Mouse (Mus musculus) midbrain, embryonic 15.5 days (tissue): ENCODE results near the gene Zmynd10. TPM values are rescaled to one million over a fixed set of nuclear protein-coding genes. Genes with fewer than 3 reads are reported as not detected.
"Not testable (repeated sequence)": the region's sequence is repeated elsewhere in the genome, so short reads cannot be mapped to it uniquely, and the experiment has no call there.

Experiments used
- ATAC-seq: fragments of 200-750 bp; cut with Nextera tagmentation; replicated peaks from 2 replicates; pipeline ENCODE4 v1.8.0; 2017; ENCODE audit warnings: moderate TSS enrichment
- H3K27ac ChIP-seq: fragments of 300-500 bp; sonication (generic); 2 replicates; pipeline ENCODE4 v1.5.1; 2015; ENCODE audit warnings: mild to moderate bottlenecking, inconsistent platforms
- H3K27me3 ChIP-seq: fragments of 300-500 bp; sonication (generic); replicated peaks from 2 replicates; pipeline ENCODE4 v1.6.1; 2015; ENCODE audit warnings: inconsistent platforms
- H3K36me3 ChIP-seq: fragments of 300-500 bp; sonication (generic); replicated peaks from 2 replicates; pipeline ENCODE4 v1.6.1; 2015; ENCODE audit warnings: inconsistent platforms
- H3K4me1 ChIP-seq: fragments of 300-500 bp; sonication (generic); 2 replicates; pipeline ENCODE4 v1.6.1; 2015; ENCODE audit warnings: inconsistent platforms
- H3K4me2 ChIP-seq: fragments of 300-500 bp; sonication (generic); 2 replicates; pipeline ENCODE4 v1.6.1; 2015; ENCODE audit warnings: inconsistent platforms, mild to moderate bottlenecking, moderate library complexity
- H3K4me3 ChIP-seq: fragments of 300-500 bp; sonication (generic); 2 replicates; pipeline ENCODE4 v1.5.1; 2015; ENCODE audit warnings: mild to moderate bottlenecking, inconsistent platforms
- H3K9ac ChIP-seq: fragments of 300-500 bp; sonication (generic); 2 replicates; pipeline ENCODE4 v1.6.1; 2015; ENCODE audit warnings: mild to moderate bottlenecking, inconsistent platforms
- H3K9me3 ChIP-seq: fragments of 300-500 bp; sonication (generic); 2 replicates; pipeline ENCODE4 v1.6.1; 2016; ENCODE audit warnings: inconsistent platforms
- WGBS: fragments of 180-500 bp; shearing (Covaris S2); methylation state at CpG from one replicate; pipeline ENCODE4 v1.1.7; 2015; ENCODE audit warnings: mixed read lengths; 5-methylcytosine and 5-hydroxymethylcytosine counted together
- polyA plus RNA-seq: library from polyadenylated mRNA; unstranded; fragments of >200 nt; fragmentation: Nextera tagmentation; extraction: Ambion mirVana; gene quantifications from 2 replicates; pipeline ENCODE4 v1.2.1, GENCODE M21; 2015

Gene Zmynd10
- polyA plus RNA-seq, 1 experiment from 2014 or later: 4.6 TPM

- WGBS: 59% methylated on average over 15 of the region's 15 CpGs
- Histone ChIP-seq H3K36me3 (peaks cover 25% of the 10 kb centered on the region; the same call in 1 of the 2 replicates), H3K4me2 (no peak overlapping the region), H3K4me1 (peaks cover 55% of the 10 kb centered on the region), H3K27me3 (no peaks in the 10 kb centered on the region), H3K27ac (no peak overlapping the region), H3K4me3 (no peak overlapping the region), H3K9ac (no peak overlapping the region), H3K9me3 (no peaks in the 10 kb centered on the region)
- ATAC-seq: no peak
Measured at GRCm38 (mm10) chr9:107566041-107566709, 19.1 kb downstream of the Zmynd10 start.

- no peak for ATAC-seq
- H3K27me3 ChIP-seq: no peaks in the 10 kb centered on the region
- H3K9ac ChIP-seq: no peak overlapping the region
- peaks cover 24% of the 10 kb centered on the region for H3K36me3 ChIP-seq
- 61% methylated on average over 3 of the region's 3 CpGs for WGBS
- peaks cover 62% of the 10 kb centered on the region for H3K4me1 ChIP-seq
- H3K9me3 ChIP-seq: no peaks in the 10 kb centered on the region
- no peak overlapping the region for H3K27ac ChIP-seq
- no peak overlapping the region for H3K4me2 ChIP-seq
- no peak overlapping the region for H3K4me3 ChIP-seq
Measured at GRCm38 (mm10) chr9:107566855-107567254, 19.8 kb downstream of the Zmynd10 start.

GRCm38 (mm10) chr9:107567702-107568319 is 20.7 kb downstream of the Zmynd10 start, which contains the start of gene Hyal2:
Gene Hyal2 (plus strand): TSS chr9:107567945.
- Histone ChIP-seq H3K27ac (peak within 1 kb of the TSS; percentile 89), H3K9ac (peak within 1 kb of the TSS; percentile 88), H3K4me3 (peak within 1 kb of the TSS; percentile 94), H3K4me2 (peak within 1 kb of the TSS; percentile 84), H3K9me3 (no peaks in the 10 kb centered on the region), H3K4me1 (peaks cover 59% of the 10 kb centered on the region), H3K27me3 (no peaks in the 10 kb centered on the region), H3K36me3 (peaks cover 32% of the 10 kb centered on the region)
- no peak for ATAC-seq
- WGBS: 4% methylated on average over 18 of the region's 18 CpGs

GRCm38 (mm10) chr9:107568331-107569261 is 21.5 kb downstream of the Zmynd10 start:
- peak; percentile 89 for ATAC-seq
- Histone ChIP-seq H3K36me3 (peaks cover 33% of the 10 kb centered on the region), H3K4me3 (peak overlapping the region; percentile 94), H3K4me1 (peaks cover 57% of the 10 kb centered on the region), H3K9me3 (no peaks in the 10 kb centered on the region), H3K27ac (peak overlapping the region; percentile 89), H3K9ac (peak overlapping the region; percentile 88), H3K27me3 (no peaks in the 10 kb centered on the region), H3K4me2 (peak overlapping the region; percentile 84)
- WGBS: under 1% methylated on average over 41 of the region's 41 CpGs

- Histone ChIP-seq H3K9ac (peak overlapping the region; percentile 88), H3K36me3 (peaks cover 33% of the 10 kb centered on the region), H3K4me2 (peak overlapping the region; percentile 84), H3K9me3 (no peaks in the 10 kb centered on the region), H3K4me3 (peak overlapping the region; percentile 94), H3K27me3 (no peaks in the 10 kb centered on the region), H3K27ac (peak overlapping the region; percentile 89), H3K4me1 (peaks cover 51% of the 10 kb centered on the region)
- 1% methylated on average over 22 of the region's 23 CpGs for WGBS
- peak; percentile 29; the same call in 1 of the 2 replicates for ATAC-seq
Measured at GRCm38 (mm10) chr9:107569270-107569669, 22.2 kb downstream of the Zmynd10 start.

- Histone ChIP-seq H3K9ac (peak overlapping the region; percentile 88), H3K27me3 (no peaks in the 10 kb centered on the region), H3K9me3 (no peaks in the 10 kb centered on the region), H3K4me1 (peaks cover 46% of the 10 kb centered on the region), H3K4me3 (peak overlapping the region; percentile 94), H3K36me3 (peaks cover 33% of the 10 kb centered on the region), H3K4me2 (peak overlapping the region; percentile 84), H3K27ac (peak overlapping the region; percentile 89)
- no peak for ATAC-seq
- 43% methylated on average over 13 of the region's 13 CpGs for WGBS
Measured at GRCm38 (mm10) chr9:107570016-107570415, 22.9 kb downstream of the Zmynd10 start.

GRCm38 (mm10) chr9:107570845-107571244 is 23.7 kb downstream of the Zmynd10 start:
- no peak overlapping the region for H3K9ac ChIP-seq
- peaks cover 46% of the 10 kb centered on the region for H3K4me1 ChIP-seq
- peak overlapping the region; percentile 84 for H3K4me2 ChIP-seq
- H3K4me3 ChIP-seq: peak overlapping the region; percentile 94
- H3K27ac ChIP-seq: no peak overlapping the region
- WGBS: 95% methylated on average over 21 of the region's 21 CpGs
- H3K27me3 ChIP-seq: no peaks in the 10 kb centered on the region
- ATAC-seq: no peak
- peaks cover 28% of the 10 kb centered on the region for H3K36me3 ChIP-seq
- no peaks in the 10 kb centered on the region for H3K9me3 ChIP-seq

- WGBS: 96% methylated on average over 22 of the region's 22 CpGs
- Histone ChIP-seq H3K4me3 (peak overlapping the region; percentile 6; the same call in 1 of the 2 replicates), H3K9me3 (no peaks in the 10 kb centered on the region), H3K4me1 (peaks cover 45% of the 10 kb centered on the region), H3K9ac (no peak overlapping the region), H3K27ac (no peak overlapping the region), H3K27me3 (no peaks in the 10 kb centered on the region), H3K36me3 (peaks cover 25% of the 10 kb centered on the region), H3K4me2 (peak overlapping the region; percentile 84; the same call in 1 of the 2 replicates)
- ATAC-seq: no peak
Measured at GRCm38 (mm10) chr9:107571534-107572326, 24.6 kb downstream of the Zmynd10 start.

- H3K27ac ChIP-seq: no peak overlapping the region
- 100% methylated on average over 2 of the region's 2 CpGs for WGBS
- H3K4me3 ChIP-seq: no peak overlapping the region
- no peaks in the 10 kb centered on the region for H3K27me3 ChIP-seq
- no peak overlapping the region for H3K9ac ChIP-seq
- H3K36me3 ChIP-seq: peaks cover 25% of the 10 kb centered on the region
- H3K4me1 ChIP-seq: peaks cover 43% of the 10 kb centered on the region
- ATAC-seq: no peak
- H3K4me2 ChIP-seq: no peak overlapping the region
- no peaks in the 10 kb centered on the region for H3K9me3 ChIP-seq
Measured at GRCm38 (mm10) chr9:107572327-107572662, 25.2 kb downstream of the Zmynd10 start.

- not testable (repeated sequence) for ATAC-seq, H3K27ac ChIP-seq, H3K4me3 ChIP-seq, H3K9ac ChIP-seq, H3K27me3 ChIP-seq, H3K4me2 ChIP-seq, H3K9me3 ChIP-seq
- WGBS: 78% methylated on average over 6 of the region's 6 CpGs
- Histone ChIP-seq H3K36me3 (peaks cover 25% of the 10 kb centered on the region), H3K4me1 (peaks cover 33% of the 10 kb centered on the region)
Measured at GRCm38 (mm10) chr9:107573774-107574173, 26.7 kb downstream of the Zmynd10 start.

GRCm38 (mm10) chr9:107575579-107576356 is 28.7 kb downstream of the Zmynd10 start:
- 90% methylated on average over 14 of the region's 14 CpGs for WGBS
- H3K4me2 ChIP-seq: no peak overlapping the region
- ATAC-seq: no peak
- H3K27ac ChIP-seq: no peak overlapping the region
- peaks cover 24% of the 10 kb centered on the region for H3K36me3 ChIP-seq
- H3K27me3 ChIP-seq: no peaks in the 10 kb centered on the region
- no peaks in the 10 kb centered on the region for H3K9me3 ChIP-seq
- no peak overlapping the region for H3K4me3 ChIP-seq
- H3K4me1 ChIP-seq: peaks cover 35% of the 10 kb centered on the region
- H3K9ac ChIP-seq: no peak overlapping the region
